Mouse (Mus musculus) C2C12 (cell line): ENCODE data around the gene Zfp408. TPM values are rescaled to one million over a fixed set of nuclear protein-coding genes. Genes with fewer than 3 reads are reported as not detected.
"Not testable (repeated sequence)": the region's sequence is repeated elsewhere in the genome, so short reads cannot be mapped to it uniquely, and the experiment has no call there.

Experiments
- H3K27me3 ChIP-seq: one replicate; pipeline ENCODE4 v1.6.1; 2011; ENCODE audit not compliant: control insufficient read depth, insufficient read depth, insufficient read length
- H3K36me3 ChIP-seq: one replicate; pipeline ENCODE4 v1.6.1; 2011; ENCODE audit not compliant: control insufficient read depth, insufficient read depth
- H3K4me3 ChIP-seq: one replicate; pipeline ENCODE4 v1.5.1; 2011; ENCODE audit warnings: mild to moderate bottlenecking, control low read depth; ENCODE audit not compliant: poor library complexity, insufficient read depth, severe bottlenecking
- H3K79me2 ChIP-seq: one replicate; pipeline ENCODE4 v1.6.1; 2011; ENCODE audit not compliant: control insufficient read depth, insufficient read depth
- H3K79me3 ChIP-seq: one replicate; pipeline ENCODE4 v1.6.1; 2011; ENCODE audit warnings: low read depth, control low read depth
- H3ac ChIP-seq: one replicate; pipeline ENCODE3; 2011; ENCODE audit warnings: low read depth; ENCODE audit not compliant: control insufficient read depth, insufficient read length
- CEBPB ChIP-seq: IDR thresholded peaks from one replicate; pipeline ENCODE4 v1.6.1; 2011; ENCODE audit warnings: low read depth, mild to moderate bottlenecking, control low read depth, moderate library complexity
- CTCF ChIP-seq: IDR thresholded peaks from one replicate; pipeline ENCODE4 v1.5.1; 2011; ENCODE audit not compliant: control insufficient read depth, insufficient read depth, insufficient read length
- FOSL1 ChIP-seq: IDR thresholded peaks from one replicate; pipeline ENCODE4 v1.8.0; 2011; ENCODE audit warnings: mild to moderate bottlenecking, low read length; ENCODE audit not compliant: poor library complexity, insufficient read depth, severe bottlenecking
- MAX ChIP-seq: IDR thresholded peaks from one replicate; pipeline ENCODE4 v1.6.1; 2011; ENCODE audit warnings: mild to moderate bottlenecking, control low read depth
- MYOD1 ChIP-seq: IDR thresholded peaks from one replicate; pipeline ENCODE4 v1.6.1; 2011; ENCODE audit warnings: low read depth; ENCODE audit not compliant: control insufficient read depth, insufficient read length
- MYOG ChIP-seq: IDR thresholded peaks from one replicate; pipeline ENCODE4 v1.6.1; 2011; ENCODE audit not compliant: control insufficient read depth, insufficient read length; ENCODE audit errors: extremely low read depth
- USF1 ChIP-seq: IDR thresholded peaks from one replicate; pipeline ENCODE4 v1.6.1; 2011; ENCODE audit warnings: low read depth, mild to moderate bottlenecking, control low read depth, moderate library complexity
- polyA plus RNA-seq: library from polyadenylated mRNA; unstranded; fragments of >200 nt; fragmentation: generic; extraction: Trizol; gene quantifications from one replicate; pipeline ENCODE4 v1.2.1, GENCODE M21; 2012; ENCODE audit warnings: missing spikeins

Gene Zfp408
- polyA plus RNA-seq, 1 experiment, result 7.4 TPM

- Histone ChIP-seq H3K36me3 (peaks cover 12% of the 10 kb centered on the region), H3ac (no peak overlapping the region), H3K79me2 (no peaks in the 10 kb centered on the region), H3K4me3 (no peak overlapping the region), H3K27me3 (no peaks in the 10 kb centered on the region), H3K79me3 (no peaks in the 10 kb centered on the region)
- TF ChIP-seq MYOD1 (no peak), FOSL1 (no peak), CEBPB (no peak), CTCF (no peak), USF1 (no peak), MAX (no peak), MYOG (no peak)
These were observed 21.4 kb downstream of the Zfp408 start for GRCm38 (mm10) chr2:91628171-91628570.

GRCm38 (mm10) chr2:91627486-91627885, 22.1 kb downstream of the Zfp408 start:
- H3K36me3 ChIP-seq, result peaks cover 18% of the 10 kb centered on the region
- no peak overlapping the region for H3ac ChIP-seq
- no peaks in the 10 kb centered on the region for H3K79me2 ChIP-seq
- TF ChIP-seq USF1 (no peak), MYOD1 (no peak), MYOG (no peak), CEBPB (no peak), FOSL1 (no peak), CTCF (no peak), MAX (no peak)
- no peaks in the 10 kb centered on the region for H3K79me3 ChIP-seq
- H3K4me3 ChIP-seq, result no peak overlapping the region
- H3K27me3 ChIP-seq, result no peaks in the 10 kb centered on the region

- H3K79me2 ChIP-seq, H3ac ChIP-seq, H3K4me3 ChIP-seq, H3K27me3 ChIP-seq, H3K79me3 ChIP-seq: not testable (repeated sequence)
- peaks cover 58% of the 10 kb centered on the region for H3K36me3 ChIP-seq
These were observed 26.2 kb downstream of the Zfp408 start for GRCm38 (mm10) chr2:91623366-91623765.

GRCm38 (mm10) chr2:91622356-91622755, 27.2 kb downstream of the Zfp408 start:
- H3K36me3 ChIP-seq, result peaks cover 68% of the 10 kb centered on the region

GRCm38 (mm10) chr2:91609370-91609769, 40.2 kb downstream of the Zfp408 start:
- not testable (repeated sequence) for H3ac ChIP-seq, H3K79me2 ChIP-seq, H3K79me3 ChIP-seq, H3K4me3 ChIP-seq, H3K27me3 ChIP-seq
- H3K36me3 ChIP-seq, result peaks cover 81% of the 10 kb centered on the region

More at GRCm38 (mm10) chr2:91622356-91622755, 27.2 kb downstream of the Zfp408 start:
- TF ChIP-seq MYOD1 (no peak), MAX (no peak), USF1 (no peak), MYOG (no peak), CEBPB (no peak), CTCF (no peak), FOSL1 (no peak)
- H3ac ChIP-seq, result no peak overlapping the region
- H3K79me2 ChIP-seq, result no peaks in the 10 kb centered on the region
- no peaks in the 10 kb centered on the region for H3K79me3 ChIP-seq
- H3K4me3 ChIP-seq, result no peak overlapping the region
- H3K27me3 ChIP-seq, result no peaks in the 10 kb centered on the region

- Histone ChIP-seq H3K36me3 (peaks cover 91% of the 10 kb centered on the region), H3K4me3 (no peak overlapping the region), H3K27me3 (no peaks in the 10 kb centered on the region), H3ac (no peak overlapping the region), H3K79me3 (no peaks in the 10 kb centered on the region), H3K79me2 (no peaks in the 10 kb centered on the region)
- TF ChIP-seq MAX (no peak), CTCF (no peak), USF1 (no peak), MYOD1 (no peak), FOSL1 (no peak), MYOG (no peak), CEBPB (no peak)
These were observed 47.2 kb downstream of the Zfp408 start for GRCm38 (mm10) chr2:91602389-91602788.

- Histone ChIP-seq H3K4me3 (no peak overlapping the region), H3K79me3 (no peaks in the 10 kb centered on the region), H3K79me2 (no peaks in the 10 kb centered on the region), H3K36me3 (peaks cover 95% of the 10 kb centered on the region), H3ac (no peak overlapping the region), H3K27me3 (no peaks in the 10 kb centered on the region)
- no peak for TF ChIP-seq MAX
- no peak for TF ChIP-seq FOSL1
- no peak for TF ChIP-seq USF1
- no peak for TF ChIP-seq MYOG
- no peak for TF ChIP-seq CEBPB
- TF ChIP-seq MYOD1, result no peak
- no peak for TF ChIP-seq CTCF
These were observed 49.1 kb downstream of the Zfp408 start for GRCm38 (mm10) chr2:91600475-91600874.

Other genes starting within 250 kb of the Zfp408 start
- gene 1110051M20Rik, start 205.1 kb downstream of the Zfp408 start, polyA plus RNA-seq, result 27.5 TPM
- 5.6 TPM for gene Lrp4, start 192.3 kb downstream of the Zfp408 start, polyA plus RNA-seq
- 13.9 TPM for gene Ckap5, start 123.0 kb downstream of the Zfp408 start, polyA plus RNA-seq
- gene F2, start 13.4 kb downstream of the Zfp408 start, polyA plus RNA-seq, result 0.04 TPM
- gene Arhgap1, start 69 bp upstream of the Zfp408 start, polyA plus RNA-seq, result 71.7 TPM
- gene Atg13, start 60.8 kb upstream of the Zfp408 start, polyA plus RNA-seq, result 12.9 TPM
- gene Harbi1, start 61.1 kb upstream of the Zfp408 start, polyA plus RNA-seq, result 3.8 TPM
- gene Ambra1, start 80.3 kb upstream of the Zfp408 start, polyA plus RNA-seq, result 14.3 TPM